In the genomic region with DNA sequence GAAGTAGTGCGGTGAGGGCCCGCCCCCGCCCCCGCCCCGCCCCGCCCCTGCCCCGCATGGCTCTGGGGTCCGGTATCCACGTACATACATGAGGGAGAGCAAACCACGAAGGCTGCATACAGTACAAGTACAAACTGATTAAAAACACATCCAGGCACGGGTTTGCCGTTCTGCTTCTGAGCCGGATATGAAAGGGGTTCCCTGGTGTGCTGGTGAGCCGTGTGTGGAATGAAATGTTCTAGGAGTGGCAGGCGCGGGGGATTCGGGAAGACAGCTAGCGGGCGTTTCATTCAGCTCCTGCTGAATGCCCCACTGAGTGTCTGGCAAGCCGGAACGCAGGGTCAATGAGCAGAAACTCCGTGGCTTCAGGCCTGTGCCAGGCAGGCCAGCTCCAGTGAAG, we compare ENCODE assay signal across 8 mouse cellular contexts. TPM values are rescaled to one million over a fixed set of nuclear protein-coding genes. Genes with fewer than 3 reads are reported as not detected.
DNase-seq lines count a peak whose midpoint lies in the region; ATAC-seq lines count a peak whose summit lies in the region.

No protein-coding gene starts in this region.

- H3K9me3 ChIP-seq in neural tube, embryonic 11.5 days (ENCODE audit: control insufficient read depth, low read length): no peaks in the 10 kb centered on the region
- H3K9me3 ChIP-seq in neural tube, embryonic 15.5 days (replicated peaks): no peaks in the 10 kb centered on the region

- no peaks in the 10 kb centered on the region for H3K36me3 ChIP-seq in neural tube, embryonic 11.5 days (ENCODE audit: control insufficient read depth, insufficient read depth, low read length)
- H3K36me3 ChIP-seq in neural tube, embryonic 15.5 days: no peaks in the 10 kb centered on the region

- peak; percentile 12 to 15 for DNase-seq in cerebellum, adult 18-20 months
- DNase-seq in cerebellum, adult 9-10 months: no peak
- DNase-seq in neural tube, embryonic 11.5 days (ENCODE audit: low spot score): peak; percentile 57
- no peak for DNase-seq in neural tube, embryonic 10.5 days (ENCODE audit: extremely low spot score, low spot score)
- peak; percentile 37 to 41 for DNase-seq in kidney, postnatal 4 days
- DNase-seq in thymus, postnatal 36 days: no peak
- no peak for DNase-seq in urinary bladder, postnatal 36 days (ENCODE audit: low spot score in 2 of 2)

- peaks cover 3% of the 10 kb centered on the region; the same call in 1 of the 2 replicates for H3K27me3 ChIP-seq in neural tube, embryonic 11.5 days (ENCODE audit: control insufficient read depth, insufficient read depth, low read length)
- no peaks in the 10 kb centered on the region for H3K27me3 ChIP-seq in neural tube, embryonic 15.5 days (replicated peaks)

- no peak overlapping the region for H3K27ac ChIP-seq in neural tube, embryonic 11.5 days (ENCODE audit: low read depth, low read length)
- H3K27ac ChIP-seq in neural tube, embryonic 15.5 days (replicated peaks): peak overlapping the region; percentile 70

- ATAC-seq in neural tube, embryonic 11.5 days (ENCODE audit: insufficient read depth, low FRiP score, low TSS enrichment): peak; percentile 50; the same call in 1 of the 2 replicates
- ATAC-seq in neural tube, embryonic 15.5 days (ENCODE audit: low FRiP score): peak; percentile 53

- peak overlapping the region; percentile 28 for H3K4me3 ChIP-seq in neural tube, embryonic 11.5 days (ENCODE audit: low read depth, low read length)
- H3K4me3 ChIP-seq in neural tube, embryonic 15.5 days (replicated peaks): peak overlapping the region; percentile 29

- WGBS in neural tube, embryonic 11.5 days: under 1% methylated on average over 22 of the region's 22 CpGs
- WGBS in neural tube, embryonic 15.5 days: under 1% methylated on average over 22 of the region's 22 CpGs

- H3K9ac ChIP-seq in neural tube, embryonic 11.5 days (ENCODE audit: low read length): peak overlapping the region; percentile 49
- peak overlapping the region; percentile 11 for H3K9ac ChIP-seq in neural tube, embryonic 15.5 days (replicated peaks)

- H3K4me2 ChIP-seq in neural tube, embryonic 11.5 days (ENCODE audit: low read depth): peak overlapping the region; percentile 54
- peak overlapping the region; percentile 63 for H3K4me2 ChIP-seq in neural tube, embryonic 15.5 days

- H3K4me1 ChIP-seq in neural tube, embryonic 11.5 days (ENCODE audit: control insufficient read depth, insufficient read depth, low read length): peaks cover 12% of the 10 kb centered on the region
- H3K4me1 ChIP-seq in neural tube, embryonic 15.5 days: peaks cover 35% of the 10 kb centered on the region

RNA-seq across cellular contexts. Expression of gene Arhgap8, which starts 36.6 kb away (rescaled TPM):
- 3.0 and 4.9 TPM in 2 replicates for polyA plus RNA-seq in neural tube, embryonic 11.5 days (2014; fragmentation: Nextera tagmentation; extraction: Ambion mirVana)
- 2.0 and 10.0 TPM in 2 replicates for polyA plus RNA-seq in neural tube, embryonic 15.5 days (2015; fragmentation: Nextera tagmentation; extraction: Ambion mirVana)

Comparison
In these comparisons a context has a peak if more than half of its experiments do, and no peak if none do; other contexts are left out.
1. DNase-seq: peak in cerebellum, adult 18-20 months (2 of 2), neural tube, embryonic 11.5 days (single experiment) and kidney, postnatal 4 days (2 of 2); none in cerebellum, adult 9-10 months (single experiment), neural tube, embryonic 10.5 days (single experiment), thymus, postnatal 36 days (0 of 2) and urinary bladder, postnatal 36 days (0 of 2).